Mouse (Mus musculus) thymus, postnatal 10 days (tissue): Measurements from ENCODE around the gene Ager.

ENCODE experiments used
- DNase-seq, 2 experiments: peaks; one replicate each; pipeline ENCODE4 v3.0.0; 2021; ENCODE audit warnings: low spot score in 2 of 2

Ager gene

GRCm38 (mm10) chr17:34597566-34598095 is at the start of gene Ager:
Gene Ager (plus strand): TSS chr17:34597862.
- no peak for DNase-seq

- no peak for DNase-seq
Measured at GRCm38 (mm10) chr17:34549156-34549555, 48.5 kb upstream of the Ager start.

- DNase-seq, result no peak
Measured at GRCm38 (mm10) chr17:34549843-34550242, 47.8 kb upstream of the Ager start.

- DNase-seq, result peak; percentile 47 to 77
Measured at GRCm38 (mm10) chr17:34555483-34555882, 42.2 kb upstream of the Ager start.

GRCm38 (mm10) chr17:34556406-34556805 is 41.3 kb upstream of the Ager start:
- no peak for DNase-seq

GRCm38 (mm10) chr17:34557411-34557810 is 40.3 kb upstream of the Ager start:
- DNase-seq, result no peak

- no peak for DNase-seq
Measured at GRCm38 (mm10) chr17:34559116-34559515, 38.5 kb upstream of the Ager start.

- no peak for DNase-seq
Measured at GRCm38 (mm10) chr17:34559895-34560294, 37.8 kb upstream of the Ager start.

- no peak for DNase-seq
Measured at GRCm38 (mm10) chr17:34560438-34560837, 37.2 kb upstream of the Ager start.

GRCm38 (mm10) chr17:34561200-34561599 is 36.5 kb upstream of the Ager start:
- DNase-seq, result no peak

- DNase-seq, result no peak
Measured at GRCm38 (mm10) chr17:34562595-34562994, 35.1 kb upstream of the Ager start.

GRCm38 (mm10) chr17:34563354-34563753 is 34.3 kb upstream of the Ager start:
- no peak for DNase-seq

GRCm38 (mm10) chr17:34564003-34564421 is 33.6 kb upstream of the Ager start, which contains the start of gene Notch4:
Gene Notch4 (plus strand): TSS chr17:34564268.
- no peak for DNase-seq

- no peak for DNase-seq
Measured at GRCm38 (mm10) chr17:34564796-34565195, 32.9 kb upstream of the Ager start.

- DNase-seq, result no peak
Measured at GRCm38 (mm10) chr17:34567311-34567710, 30.4 kb upstream of the Ager start.

GRCm38 (mm10) chr17:34568421-34568820 is 29.2 kb upstream of the Ager start:
- DNase-seq, result no peak

GRCm38 (mm10) chr17:34569919-34570318 is 27.7 kb upstream of the Ager start:
- DNase-seq, result no peak

- peak in 1 of 2 experiments; percentile 39 for DNase-seq
Measured at GRCm38 (mm10) chr17:34571875-34572274, 25.8 kb upstream of the Ager start.

GRCm38 (mm10) chr17:34572361-34572760 is 25.3 kb upstream of the Ager start:
- no peak for DNase-seq

GRCm38 (mm10) chr17:34576577-34576976 is 21.1 kb upstream of the Ager start:
- no peak for DNase-seq

- DNase-seq, result no peak
Measured at GRCm38 (mm10) chr17:34578070-34578469, 19.6 kb upstream of the Ager start.

- DNase-seq, result no peak
Measured at GRCm38 (mm10) chr17:34582528-34582927, 15.1 kb upstream of the Ager start.

- DNase-seq, result no peak
Measured at GRCm38 (mm10) chr17:34583397-34583796, 14.3 kb upstream of the Ager start.

- DNase-seq, result no peak
Measured at GRCm38 (mm10) chr17:34583819-34584218, 13.8 kb upstream of the Ager start.
